Mouse (Mus musculus) urinary bladder, postnatal 10 days (tissue): ENCODE results near the gene Rbm47.

ENCODE experiments used
- DNase-seq: peaks from one replicate; pipeline ENCODE4 v3.0.0; 2022; ENCODE audit warnings: low spot score

Rbm47 gene

DNA sequence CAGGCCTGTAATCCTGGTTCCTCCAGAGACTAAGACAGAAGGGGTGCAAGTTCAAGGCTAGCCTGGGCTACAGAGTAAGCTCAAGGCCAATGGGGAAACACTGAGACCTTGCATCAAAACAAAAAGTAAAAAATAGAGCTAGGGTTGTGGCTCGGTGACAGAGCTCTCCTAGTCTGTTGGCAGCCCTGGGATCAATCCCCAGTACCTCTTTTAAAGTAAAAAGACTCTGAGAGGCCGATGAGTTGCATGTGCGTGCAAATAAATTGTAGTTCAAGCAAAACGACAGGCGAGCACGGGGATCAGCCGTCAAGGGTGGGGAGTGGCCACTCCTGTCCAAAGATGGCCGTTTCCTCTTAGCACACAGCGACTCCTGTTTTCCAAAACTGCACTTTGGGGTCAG is 48.0 kb downstream of the Rbm47 start:
- no peak for DNase-seq

DNA sequence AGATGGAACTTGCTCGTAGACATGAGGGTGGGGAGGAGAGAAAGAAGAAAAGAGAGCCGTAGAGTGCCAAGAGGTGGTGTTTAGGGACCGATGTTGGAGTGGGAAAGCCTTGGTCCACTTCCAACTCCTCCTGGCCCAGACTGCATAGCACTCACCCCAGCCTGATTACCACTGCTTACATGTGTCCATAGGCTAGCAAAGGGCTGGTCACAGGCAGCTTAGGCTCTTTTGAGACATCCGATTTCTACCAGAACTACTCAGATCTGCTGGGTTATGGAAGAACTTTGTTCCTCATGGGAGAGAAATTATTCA is 48.9 kb downstream of the Rbm47 start:
- no peak for DNase-seq

DNA sequence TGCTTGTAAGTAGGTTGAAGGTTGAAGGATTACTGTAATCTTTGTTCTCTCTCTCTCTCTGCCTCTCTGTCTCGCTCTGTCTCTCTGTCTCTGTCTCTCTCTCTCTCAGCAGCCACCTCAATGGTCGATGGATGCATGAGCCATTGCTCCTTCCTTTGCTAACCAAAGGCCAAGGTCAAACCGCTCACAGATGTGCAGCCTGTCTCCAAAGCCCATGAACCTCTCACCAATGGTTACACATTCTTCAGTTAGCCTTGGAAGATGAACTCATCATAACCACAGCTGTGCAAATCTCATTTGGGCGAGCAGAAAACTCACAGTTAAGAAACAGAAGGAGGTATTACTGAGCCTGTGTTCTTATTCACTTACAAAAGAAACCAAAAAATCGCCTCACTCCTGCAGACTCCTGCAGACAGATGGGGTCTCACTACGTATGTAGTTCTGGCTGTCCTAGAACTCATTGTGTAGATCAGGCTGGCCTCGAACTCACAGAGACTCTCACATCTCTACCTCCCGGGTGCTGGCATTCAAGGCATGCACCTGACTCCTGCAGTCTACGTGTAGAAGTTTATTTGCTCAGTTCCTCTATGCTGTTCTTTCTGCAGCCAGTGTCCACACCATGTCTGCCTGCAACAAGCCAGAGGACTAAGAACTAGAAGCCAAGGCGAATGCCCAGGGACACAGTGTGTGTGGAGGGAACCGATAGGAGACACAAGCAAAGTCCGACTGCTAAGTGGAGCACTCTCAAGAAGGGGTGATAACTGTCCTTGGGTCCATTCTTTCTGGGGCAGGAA is 49.4 kb downstream of the Rbm47 start:
- DNase-seq: no peak

DNA sequence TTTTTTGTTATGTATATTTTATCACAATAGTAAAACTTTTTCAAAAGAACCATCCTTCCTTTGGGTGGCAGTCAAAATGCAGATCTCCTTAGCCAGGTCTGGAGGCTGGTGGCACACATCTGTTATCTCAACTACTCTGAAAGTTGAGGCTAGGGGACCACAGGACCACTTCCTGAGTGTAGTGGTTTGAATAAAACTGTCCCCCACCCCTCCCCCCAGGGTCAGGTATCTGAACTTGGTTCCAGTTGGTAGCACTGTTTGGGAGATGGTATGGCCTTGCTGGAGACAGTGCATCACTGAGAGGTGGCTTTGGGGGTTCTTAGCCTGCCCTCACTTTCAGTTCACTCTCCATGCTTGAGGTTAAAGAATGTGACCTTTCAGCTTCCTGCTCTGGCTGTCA is 51.7 kb downstream of the Rbm47 start:
- no peak for DNase-seq

DNA sequence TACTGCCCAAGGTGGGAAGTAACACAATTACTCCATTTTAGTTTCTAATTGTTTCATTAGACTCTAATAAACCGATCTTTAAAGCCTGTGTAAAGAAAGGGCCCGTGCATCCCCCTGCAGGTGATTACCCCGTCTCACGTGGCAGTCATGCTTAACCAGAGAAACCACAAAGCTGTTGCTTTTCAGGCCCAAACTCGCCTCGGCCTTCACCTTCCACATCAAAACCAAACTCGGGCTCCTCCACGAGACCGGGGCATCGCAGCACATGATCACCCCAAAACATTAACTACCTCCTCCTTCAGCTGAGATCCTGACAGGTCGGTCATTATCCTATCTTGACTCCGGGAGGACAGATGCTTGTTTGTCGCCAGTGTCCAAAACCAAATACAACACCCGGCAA is 58.2 kb downstream of the Rbm47 start:
- DNase-seq: no peak

DNA sequence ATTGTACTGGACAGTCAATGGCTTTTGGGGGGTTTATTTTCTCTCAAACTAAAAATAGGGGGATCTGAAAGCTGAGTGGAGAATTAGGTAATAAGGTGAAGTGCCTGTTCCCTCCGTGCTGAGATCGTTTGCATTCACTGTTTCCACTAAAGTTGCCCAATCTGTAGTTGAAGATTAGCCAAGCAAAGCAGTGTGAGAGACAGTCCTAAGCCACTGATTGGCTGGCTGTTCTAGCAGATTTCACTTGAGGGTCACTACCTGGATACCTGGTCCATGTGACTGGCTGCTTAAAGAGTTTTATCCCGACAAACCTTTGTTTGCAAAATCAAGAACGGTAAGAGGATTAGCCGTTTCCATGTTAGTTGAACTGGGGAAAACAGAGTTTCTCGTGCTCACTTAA is 58.7 kb downstream of the Rbm47 start:
- no peak for DNase-seq

DNA sequence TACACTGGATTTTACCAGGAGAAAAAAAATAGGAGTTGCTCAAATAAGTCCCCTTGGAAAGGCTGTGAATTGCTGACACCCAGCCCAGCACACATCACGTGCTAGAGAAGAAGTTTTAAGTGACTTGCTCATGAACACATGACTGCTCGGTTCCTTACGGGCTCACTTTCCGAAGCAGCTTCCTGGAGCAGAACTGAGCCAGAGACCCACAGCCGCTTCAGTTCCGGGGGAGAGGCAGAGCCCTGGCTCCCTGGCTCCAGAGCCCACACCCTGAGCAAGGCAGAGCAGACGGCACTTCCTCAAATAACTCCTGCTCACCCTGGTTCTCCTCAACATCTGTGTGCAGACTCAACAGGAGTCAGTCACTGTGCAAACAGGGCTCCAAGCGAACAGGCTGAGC is 60.9 kb downstream of the Rbm47 start:
- DNase-seq: no peak

DNA sequence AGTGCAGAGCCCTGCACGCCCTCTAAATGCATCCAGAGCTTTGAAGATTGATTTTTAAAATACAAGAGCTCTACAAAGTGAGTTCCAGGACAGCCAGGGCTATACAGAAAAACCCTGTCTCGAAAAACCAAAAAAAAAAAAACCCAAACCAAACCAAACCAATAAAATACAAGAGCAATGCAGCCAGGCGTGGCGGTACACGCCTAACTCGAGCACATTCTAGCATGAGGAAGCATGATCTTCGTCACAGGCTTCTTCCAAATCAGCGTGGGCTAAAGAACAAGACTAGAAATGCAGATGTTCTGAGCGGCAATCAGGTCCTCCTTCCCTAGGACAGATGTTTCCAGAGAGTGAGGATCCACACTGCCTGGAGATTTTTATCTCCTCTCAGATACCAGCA is 66.5 kb downstream of the Rbm47 start:
- no peak for DNase-seq

DNA sequence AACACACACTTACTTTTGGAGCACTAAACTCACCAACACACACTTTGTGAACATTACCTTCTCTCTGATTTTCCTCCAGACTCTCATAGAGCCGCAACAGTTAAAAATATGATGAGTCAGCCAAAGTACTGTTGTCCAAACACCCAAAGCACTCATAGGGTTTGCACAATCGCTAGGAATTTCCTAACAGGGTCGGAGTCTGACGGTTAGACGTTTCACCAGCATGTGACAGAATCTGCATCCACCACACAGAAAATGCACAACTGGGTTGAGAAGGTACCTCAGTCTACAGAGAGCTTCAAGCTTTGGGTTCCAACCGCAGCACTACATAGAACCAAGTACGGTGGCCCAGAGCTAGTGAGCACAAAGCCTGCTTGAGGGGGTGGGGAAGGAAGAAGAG is 67.0 kb downstream of the Rbm47 start:
- no peak for DNase-seq

DNA sequence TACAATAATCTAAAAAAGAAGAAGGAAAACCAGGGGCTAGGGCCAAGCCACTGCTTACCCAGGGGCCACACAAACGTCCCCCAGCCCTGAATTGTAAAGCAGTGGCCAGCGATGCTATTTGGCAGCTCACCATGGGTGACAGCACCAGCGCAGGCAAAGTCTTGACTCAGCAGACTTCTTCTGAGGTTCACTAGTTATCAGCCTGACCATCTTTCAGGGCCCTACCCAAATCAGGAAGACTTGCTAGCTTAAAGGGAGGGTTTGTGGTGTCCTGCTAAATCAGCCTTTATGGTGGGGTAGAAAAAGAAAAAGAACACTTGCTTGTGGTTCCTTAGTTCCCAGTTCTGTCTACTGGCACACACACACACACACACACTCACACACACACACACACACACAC is 67.6 kb downstream of the Rbm47 start:
- no peak for DNase-seq

DNA sequence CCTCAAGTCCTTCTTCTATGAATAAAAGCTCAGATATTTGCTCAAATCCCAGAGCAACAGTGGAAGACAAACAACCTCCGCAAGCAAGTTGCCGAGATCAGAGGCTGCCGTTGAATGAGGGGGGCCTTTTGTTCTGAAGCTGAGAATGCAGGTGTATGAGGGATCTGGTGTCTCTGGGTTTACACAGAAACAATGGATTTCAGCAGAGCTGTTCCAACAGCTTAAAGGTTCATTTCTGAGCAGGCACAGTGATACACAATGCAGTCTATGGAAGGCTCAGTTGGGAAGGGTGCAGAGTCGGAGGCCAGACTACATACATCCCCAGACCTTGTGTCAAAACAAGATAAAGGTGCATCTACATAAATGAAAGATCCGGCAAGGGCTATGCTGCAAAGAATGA is 69.5 kb downstream of the Rbm47 start:
- no peak for DNase-seq

DNA sequence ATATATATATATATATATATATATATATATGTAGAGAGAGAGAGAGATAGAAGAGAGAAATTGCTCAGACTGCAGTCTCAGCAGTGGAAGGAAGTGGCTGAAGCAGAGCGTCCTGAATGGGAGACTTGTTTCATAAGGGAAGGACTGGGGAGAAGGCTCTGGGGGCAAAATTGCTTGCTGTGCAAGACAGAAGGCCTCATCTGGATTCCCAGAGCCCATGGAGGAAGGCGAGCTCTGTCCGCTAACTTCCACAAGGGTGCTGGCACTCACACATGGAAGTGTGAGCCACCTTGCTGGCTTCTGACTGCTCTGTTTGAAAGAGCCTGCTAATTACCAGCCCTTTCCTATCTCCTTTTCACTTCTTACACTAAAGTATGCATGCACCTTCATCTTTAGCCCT is 70.1 kb downstream of the Rbm47 start:
- no peak for DNase-seq

DNA sequence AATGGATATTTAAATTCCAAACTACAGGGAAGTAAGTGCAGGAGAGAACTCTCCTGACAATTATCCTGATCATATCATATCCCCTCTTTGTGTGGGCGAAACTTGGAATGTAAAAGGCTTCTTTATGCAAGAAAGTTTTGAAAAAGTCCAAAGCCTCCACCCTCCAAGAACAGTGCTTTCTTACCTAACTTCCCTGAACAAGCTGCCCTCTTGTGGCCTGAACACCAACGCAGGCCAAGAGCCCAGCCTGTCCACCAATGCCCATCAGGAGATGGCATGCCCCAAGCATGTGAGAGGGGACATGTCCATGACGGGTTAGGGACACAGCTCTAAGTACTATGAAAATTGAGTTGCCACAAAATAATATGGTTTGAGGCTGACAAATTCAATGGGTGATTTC is 71.3 kb downstream of the Rbm47 start:
- DNase-seq: no peak

DNA sequence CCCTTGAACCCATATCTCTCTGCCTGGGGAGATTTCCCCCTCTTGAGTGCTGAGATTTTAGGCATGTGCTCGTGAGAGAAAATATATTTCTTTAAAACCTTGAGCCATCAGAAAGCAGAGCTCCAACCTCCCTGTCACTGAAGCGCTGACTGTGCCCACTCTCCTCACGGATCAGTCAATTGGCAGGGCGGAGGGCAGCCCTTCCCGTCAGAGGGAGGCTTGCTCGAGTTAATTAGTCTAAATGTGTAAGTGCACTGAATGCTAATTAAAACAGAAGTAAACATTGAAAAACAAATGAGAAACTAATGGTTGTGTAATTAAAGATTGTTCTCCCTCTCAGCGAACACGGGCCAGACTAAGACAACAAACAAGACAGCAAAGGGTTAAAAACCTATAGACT is 72.6 kb downstream of the Rbm47 start:
- no peak for DNase-seq

DNA sequence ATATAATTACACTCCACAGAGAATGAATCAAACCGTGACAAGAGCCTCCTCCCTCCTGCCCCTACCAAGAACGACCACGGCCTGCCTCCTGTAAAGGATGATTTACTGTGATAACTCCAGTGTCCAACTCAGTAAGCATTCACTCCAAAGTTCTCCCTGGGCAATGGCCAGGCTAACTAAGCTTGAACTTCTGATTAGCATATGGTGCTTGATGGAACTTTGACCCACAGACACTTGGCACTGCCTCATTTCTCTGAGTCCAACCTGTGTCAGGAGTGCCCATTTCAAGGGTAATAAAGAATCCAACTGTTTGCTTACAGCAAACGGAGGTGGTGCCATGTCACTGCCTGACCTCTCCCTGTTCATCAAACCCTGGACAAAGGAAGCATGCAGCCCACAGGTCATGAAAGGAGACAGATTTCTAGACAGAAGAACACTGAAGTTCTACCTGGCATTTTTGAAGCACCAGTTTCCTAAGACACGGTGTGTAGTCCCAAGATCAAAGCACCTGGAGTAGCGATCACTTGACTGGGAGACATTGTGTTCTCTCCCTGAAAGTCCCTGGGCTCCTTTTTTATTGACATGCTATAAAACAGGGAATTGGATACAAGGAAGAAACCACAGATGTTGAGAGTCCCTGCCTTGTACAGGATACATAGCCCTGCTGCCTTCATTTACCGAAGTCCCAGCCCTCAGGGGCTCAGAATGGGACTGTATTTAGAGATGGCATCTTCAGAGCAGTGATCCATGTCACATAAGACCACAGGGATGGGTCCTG is 74.6 kb downstream of the Rbm47 start:
- DNase-seq: no peak

DNA sequence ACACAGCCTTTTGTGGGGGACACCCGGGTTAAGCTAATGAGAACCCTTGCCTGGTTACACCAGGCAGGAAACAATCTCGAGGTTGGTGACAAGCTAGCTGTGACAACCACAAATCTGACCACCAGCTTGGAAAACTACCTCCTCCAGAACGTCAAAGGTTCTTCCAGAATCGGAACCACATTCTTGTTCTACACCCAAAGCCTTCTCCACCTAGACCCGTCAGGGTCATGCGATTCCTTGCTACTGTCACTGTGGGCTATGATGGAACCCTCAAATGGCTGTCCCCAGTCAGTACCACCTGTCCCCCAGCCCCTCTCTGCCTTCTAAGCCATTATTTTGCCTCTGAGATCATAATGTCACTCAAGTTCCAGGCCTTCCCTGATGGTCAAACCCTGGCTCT is 76.8 kb downstream of the Rbm47 start:
- DNase-seq: no peak

DNA sequence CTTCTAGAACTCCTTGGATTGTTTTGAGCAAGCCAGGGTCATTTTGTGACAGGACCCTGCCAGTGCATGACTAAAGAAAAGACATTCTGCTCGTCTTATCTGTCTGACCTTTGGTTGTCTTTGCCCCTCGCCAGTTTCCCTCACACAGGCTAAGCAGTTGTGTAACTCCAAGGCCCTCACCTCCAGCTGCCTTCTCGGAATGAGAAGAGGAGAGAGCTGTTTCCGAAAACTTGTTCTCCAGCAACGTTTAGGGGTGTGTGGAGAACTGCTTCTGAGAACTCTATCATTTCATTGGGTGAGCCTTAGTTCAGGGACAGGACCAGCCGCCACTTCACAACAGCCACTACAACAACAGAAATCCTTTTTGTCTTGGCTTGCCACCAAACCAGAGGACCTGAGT is 77.8 kb downstream of the Rbm47 start:
- DNase-seq: no peak

DNA sequence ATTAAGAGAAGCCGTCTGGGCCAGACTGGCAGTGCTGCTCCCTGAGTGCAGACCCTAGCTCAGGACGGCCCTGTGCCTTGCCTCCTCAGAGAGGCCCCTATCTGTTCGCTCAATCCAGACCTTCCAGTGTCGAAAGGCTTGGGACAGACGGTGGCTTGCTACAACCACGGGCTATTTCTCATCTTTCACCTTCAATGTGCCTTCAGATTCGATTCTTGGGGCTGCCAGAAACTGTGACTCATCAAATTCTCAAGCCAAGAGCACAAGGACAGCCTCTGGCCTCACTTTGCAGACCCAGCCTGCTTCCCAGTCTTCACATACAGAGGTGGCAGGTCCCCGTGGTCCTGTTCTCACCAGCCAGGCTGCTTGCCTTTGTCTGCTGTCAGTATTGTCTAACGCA is 82.9 kb downstream of the Rbm47 start:
- DNase-seq: no peak

DNA sequence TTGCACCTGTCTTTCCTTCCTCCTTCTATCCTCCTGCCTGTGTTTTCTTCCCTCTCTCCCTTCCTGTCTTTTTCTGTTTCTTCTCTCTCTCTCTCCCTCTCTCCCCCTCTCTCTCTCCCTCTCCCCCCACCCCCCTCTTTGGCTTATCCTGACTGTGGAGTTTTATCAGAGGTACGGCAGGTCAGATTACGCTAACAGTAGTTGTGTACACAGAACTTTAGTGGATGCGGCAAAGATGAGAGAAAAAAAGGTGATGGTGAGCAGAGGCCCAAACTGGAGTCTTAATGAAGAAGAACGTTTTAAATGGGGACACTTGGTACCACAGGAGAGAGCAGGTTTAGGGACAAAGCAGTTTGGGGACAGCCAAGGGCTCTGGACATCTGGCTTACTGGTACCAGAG is 83.3 kb downstream of the Rbm47 start:
- no peak for DNase-seq

DNA sequence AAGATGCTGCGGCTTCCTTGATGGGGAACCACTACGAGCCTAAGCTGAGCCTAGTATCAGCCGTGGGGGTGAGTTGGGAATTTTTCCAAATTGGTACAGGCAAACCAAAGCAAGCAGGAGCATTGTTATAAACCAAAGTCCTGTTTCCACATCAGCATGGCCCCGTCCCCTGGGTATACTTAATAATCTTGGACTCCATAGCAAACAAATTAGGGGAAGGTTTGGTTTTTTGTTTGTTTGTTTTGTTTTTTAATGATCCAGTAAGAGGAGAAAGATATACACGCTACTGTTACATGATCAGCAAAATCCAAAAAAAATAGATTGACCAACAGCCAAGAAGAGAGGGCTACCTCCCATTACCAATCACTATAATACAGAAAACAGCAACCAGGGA is 84.0 kb downstream of the Rbm47 start:
- DNase-seq: no peak

DNA sequence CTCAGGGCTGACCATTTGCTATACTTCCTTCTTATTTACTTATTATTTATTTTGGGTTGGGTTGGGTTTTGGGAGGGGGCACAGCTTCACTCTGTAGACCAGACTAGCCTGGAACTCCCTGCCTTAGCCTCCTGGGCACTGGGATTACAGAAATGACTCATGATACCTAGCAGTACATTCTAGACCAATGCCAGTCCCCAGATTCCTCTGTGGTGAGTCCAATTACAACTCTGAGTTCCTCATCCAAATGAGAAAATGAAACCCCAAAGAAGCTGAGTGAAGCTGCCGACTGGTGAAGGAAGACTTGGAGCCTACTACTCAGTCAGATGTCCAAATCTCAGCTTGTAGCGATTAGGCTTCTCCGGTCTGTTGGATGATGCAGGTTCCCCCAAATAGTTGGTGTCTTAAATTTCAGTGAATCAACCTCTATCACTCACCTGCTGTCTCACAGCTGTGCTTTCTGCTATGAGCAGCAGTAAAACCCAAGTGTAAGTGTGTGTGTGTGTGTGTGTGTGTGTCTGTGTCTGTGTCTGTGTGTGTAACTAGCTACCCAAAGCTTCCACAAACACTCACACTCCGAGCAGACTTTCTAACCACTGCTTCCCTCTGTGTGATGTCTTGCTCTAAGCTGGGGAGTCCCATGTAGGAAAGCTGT is 84.5 kb downstream of the Rbm47 start:
- DNase-seq: no peak

DNA sequence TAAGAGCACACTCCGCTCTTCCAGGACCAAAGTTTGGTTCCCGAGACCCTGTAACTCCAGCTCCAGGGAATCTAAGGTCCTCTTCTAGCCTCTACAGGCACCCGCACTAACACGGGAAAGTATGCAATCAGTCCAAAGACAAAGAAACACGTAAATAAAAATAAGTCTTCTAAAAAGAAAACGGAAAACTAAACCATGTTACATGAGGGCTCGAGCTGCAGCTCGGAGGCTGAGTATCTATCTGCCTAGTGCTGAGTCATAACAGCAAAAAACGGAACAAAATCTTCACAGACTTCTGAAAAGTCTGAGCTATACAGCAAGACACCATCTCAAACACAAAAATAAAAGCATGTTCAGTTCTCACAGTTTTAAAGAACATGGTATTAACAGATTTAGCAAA is 86.0 kb downstream of the Rbm47 start:
- DNase-seq: no peak

DNA sequence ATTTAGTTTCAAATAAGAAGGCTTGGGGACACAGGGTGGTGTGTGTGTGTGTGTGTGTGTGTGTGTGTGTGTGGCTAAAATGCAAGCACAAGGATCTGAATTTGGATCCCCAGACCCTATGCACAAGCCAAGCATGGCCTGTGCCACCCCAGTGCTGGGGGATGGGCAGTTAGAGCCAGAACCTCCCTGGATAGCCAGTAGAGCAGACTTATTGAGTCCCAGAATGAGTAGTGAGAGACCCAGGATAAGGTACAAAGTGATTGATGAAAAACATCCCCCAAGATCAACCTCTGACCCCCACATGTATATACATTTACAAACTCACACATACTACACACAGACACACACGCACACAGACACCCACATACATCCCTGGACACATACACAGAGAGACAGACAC is 86.6 kb downstream of the Rbm47 start:
- DNase-seq: no peak

DNA sequence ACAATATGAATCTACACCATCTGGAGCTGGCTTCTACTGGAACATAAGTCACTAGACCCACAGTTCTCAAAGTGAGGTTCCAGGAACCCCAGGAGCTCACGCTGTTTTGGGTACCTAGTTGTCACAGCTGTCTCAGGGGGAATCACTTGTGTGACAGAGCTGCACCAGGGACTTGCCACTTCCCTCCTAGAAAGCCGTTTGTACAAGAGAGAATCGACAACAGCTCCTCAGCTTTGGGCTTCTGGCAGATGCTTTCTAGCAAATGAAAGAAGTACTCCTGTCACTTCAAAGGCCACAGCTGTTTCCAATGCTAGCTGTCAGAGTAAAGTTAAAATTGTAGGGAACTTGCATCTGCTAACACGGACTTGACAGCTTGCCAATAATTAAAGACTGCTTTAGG is 87.4 kb downstream of the Rbm47 start:
- no peak for DNase-seq
